21 mouse cellular contexts compared by ENCODE assay signal in genomic region chr16:5415310-5415709, GRCm38 (mm10).
DNase-seq lines count a peak whose midpoint lies in the region; ATAC-seq and TF ChIP-seq lines count a peak whose summit lies in the region.
"Had no signal": no experiment of that assay in that cellular context is flagged by ENCODE, and none has a peak within 500 bp of the region (broad histone marks: within the 10 kb centered on the region; RNA-seq: fewer than 3 reads in every experiment).

No protein-coding gene starts in this region.

- no peaks in the 10 kb centered on the region for H3K4me1 ChIP-seq in liver, adult 2 months (ENCODE audit: control insufficient read depth, insufficient read depth, low read length)
- H3K4me1 ChIP-seq in liver, embryonic 11.5 days (replicated peaks; ENCODE audit: control insufficient read depth, insufficient read depth, low read length) = no peaks in the 10 kb centered on the region
- no peaks in the 10 kb centered on the region for H3K4me1 ChIP-seq in CH12.LX (ENCODE audit: control insufficient read depth in 1 of 2, insufficient read depth in 2 of 2)
- H3K4me1 ChIP-seq: embryonic facial prominence, embryonic 10.5 days; limb, embryonic 12.5 days had no signal

- no peak overlapping the region for H3K9ac ChIP-seq in liver, adult 2 months (ENCODE audit: low read depth, low read length)
- H3K9ac ChIP-seq in liver, embryonic 11.5 days (ENCODE audit: low read depth, low read length) = no peak overlapping the region
- H3K9ac ChIP-seq in CH12.LX (ENCODE audit: insufficient read depth, low read depth) = no peak overlapping the region
- H3K9ac ChIP-seq: forebrain, embryonic 13.5 days; heart, embryonic 12.5 days; limb, embryonic 12.5 days; lung, embryonic 14.5 days; midbrain, embryonic 13.5 days; neural tube, embryonic 15.5 days had no signal

- TF ChIP-seq EP300 in CH12.LX (IDR thresholded peaks at IDR 0.05; ENCODE audit: low read length) = no peak

- dilution Hi-C loops in CH12.LX (cut with MboI; ENCODE audit: extremely low pct_ligation_motif_present, extremely low pct_unique_long_range_greater_than_20kb, low sequenced_read_pairs) = no loop called here

- TF ChIP-seq POLR2A in liver, adult 2 months (IDR thresholded peaks at IDR 0.05; ENCODE audit: extremely low read depth, insufficient read depth, low read length) = no peak
- TF ChIP-seq POLR2A in CH12.LX (IDR thresholded peaks at IDR 0.05; ENCODE audit: low read depth, low read length) = no peak

- H3K4me3 ChIP-seq in liver, adult 2 months (ENCODE audit: insufficient read depth, low read depth, low read length) = no peak overlapping the region
- no peak overlapping the region for H3K4me3 ChIP-seq in liver, embryonic 11.5 days (ENCODE audit: low read depth, low read length)
- H3K4me3 ChIP-seq in CH12.LX (replicated peaks in 1 of 3; ENCODE audit: low read depth in 2 of 3, low read length in 2 of 3, poor library complexity in 1 of 3) = no peak overlapping the region
- H3K4me3 ChIP-seq: embryonic facial prominence, embryonic 10.5 days; forebrain, embryonic 13.5 days; heart, embryonic 12.5 days; limb, embryonic 12.5 days; midbrain, embryonic 13.5 days; neural tube, embryonic 15.5 days had no signal

- no peak overlapping the region for H3K4me2 ChIP-seq in liver, embryonic 11.5 days
- H3K4me2 ChIP-seq in CH12.LX (ENCODE audit: insufficient read depth, low read depth, poor library complexity, severe bottlenecking) = no peak overlapping the region
- H3K4me2 ChIP-seq: forebrain, embryonic 13.5 days; heart, embryonic 12.5 days; limb, embryonic 12.5 days; lung, embryonic 14.5 days; midbrain, embryonic 13.5 days; neural tube, embryonic 15.5 days had no signal

- H3K27me3 ChIP-seq in liver, adult 2 months (ENCODE audit: control insufficient read depth, insufficient read depth, low read length) = no peaks in the 10 kb centered on the region
- no peaks in the 10 kb centered on the region for H3K27me3 ChIP-seq in liver, embryonic 11.5 days (replicated peaks; ENCODE audit: control insufficient read depth, insufficient read depth, low read length)
- peaks cover 69% of the 10 kb centered on the region for H3K27me3 ChIP-seq in CH12.LX (replicated peaks)
- H3K27me3 ChIP-seq: forebrain, embryonic 13.5 days; heart, embryonic 12.5 days; limb, embryonic 12.5 days; neural tube, embryonic 15.5 days had no signal

- DNase-seq in liver, adult 2 months (ENCODE audit: extremely low read depth, low read depth, low spot score) = no peak
- DNase-seq in liver, embryonic 11.5 days (ENCODE audit: low spot score) = no peak
- peak; percentile 24 for DNase-seq in CH12.LX (ENCODE audit: extremely low read depth)
- peak; percentile 20 for DNase-seq in thymus, postnatal 25 days
- DNase-seq in testis, postnatal 10 days (ENCODE audit: low spot score) = no peak
- DNase-seq: adrenal gland, postnatal 25 days; cerebellum, postnatal 14 days; gastrocnemius, postnatal 36 days; heart, postnatal 4 days; kidney, postnatal 10 days; layer of hippocampus, adult 9-11 months; lung, embryonic 14.5 days; lung, postnatal 4 days had no signal

- ATAC-seq in liver, embryonic 11.5 days (replicated peaks; ENCODE audit: low FRiP score) = no peak
- ATAC-seq in granulocyte monocyte progenitor cell, adult 5-6 weeks (replicated peaks; ENCODE audit: poor library complexity, severe bottlenecking) = peak; percentile 37; the same call in 1 of the 2 replicates
- ATAC-seq in cerebellum, adult (ENCODE audit: insufficient number of reproducible peaks, low FRiP score, low TSS enrichment) = no peak
- ATAC-seq: forebrain, embryonic 13.5 days; midbrain, embryonic 13.5 days had no signal

- no peaks in the 10 kb centered on the region for H3K9me3 ChIP-seq in liver, embryonic 11.5 days (ENCODE audit: control insufficient read depth, low read length)
- H3K9me3 ChIP-seq in CH12.LX (replicated peaks; ENCODE audit: low read length) = no peaks in the 10 kb centered on the region
- H3K9me3 ChIP-seq: embryonic facial prominence, embryonic 10.5 days; forebrain, embryonic 13.5 days; heart, embryonic 12.5 days; limb, embryonic 12.5 days; midbrain, embryonic 13.5 days; neural tube, embryonic 15.5 days had no signal

- in situ Hi-C loops in CH12.LX (cut with MboI; ENCODE audit: low pct_ligation_motif_present, low pct_unique_long_range_greater_than_20kb, low sequenced_read_pairs) = no loop called here

- TF ChIP-seq RAD21 in CH12.LX (IDR thresholded peaks at IDR 0.05; ENCODE audit: low read depth, low read length) = peak; percentile 61

- 71% methylated on average over 4 of the region's 4 CpGs for WGBS in liver, adult 2 months
- WGBS in liver, embryonic 11.5 days = 71% methylated on average over 4 of the region's 4 CpGs

- no peak overlapping the region for H3K27ac ChIP-seq in liver, adult 2 months (replicated peaks; ENCODE audit: insufficient read depth, low read depth, low read length)
- H3K27ac ChIP-seq in liver, embryonic 11.5 days (ENCODE audit: low read depth, low read length) = no peak overlapping the region
- no peak overlapping the region for H3K27ac ChIP-seq in CH12.LX (ENCODE audit: insufficient read depth, low read depth)
- H3K27ac ChIP-seq: embryonic facial prominence, embryonic 10.5 days; forebrain, embryonic 13.5 days; limb, embryonic 12.5 days; midbrain, embryonic 13.5 days; neural tube, embryonic 15.5 days had no signal

- TF ChIP-seq CTCF in liver, adult 2 months (IDR thresholded peaks at IDR 0.05; ENCODE audit: low read depth, low read length) = peak; percentile 21; the same call in 1 of the 2 replicates
- peak in 1 of 2 experiments; percentile 70; a peak in 2 of 4 replicates for TF ChIP-seq CTCF in CH12.LX (conservative IDR thresholded peaks at IDR 0.05 in 1 of 2, IDR thresholded peaks at IDR 0.05 in 1 of 2; ENCODE audit: low read depth in 2 of 2, low read length in 2 of 2)

- no peaks in the 10 kb centered on the region for H3K36me3 ChIP-seq in liver, adult 2 months (ENCODE audit: control insufficient read depth, insufficient read depth, low read length)
- no peaks in the 10 kb centered on the region for H3K36me3 ChIP-seq in liver, embryonic 11.5 days (ENCODE audit: control insufficient read depth, insufficient read depth, low read length)
- H3K36me3 ChIP-seq in CH12.LX (replicated peaks in 1 of 2; ENCODE audit: control insufficient read depth in 1 of 2, insufficient read depth in 1 of 2, low read length in 1 of 2) = no peaks in the 10 kb centered on the region
- H3K36me3 ChIP-seq: embryonic facial prominence, embryonic 10.5 days; heart, embryonic 12.5 days; limb, embryonic 12.5 days; midbrain, embryonic 13.5 days; neural tube, embryonic 15.5 days had no signal

- no peaks in the 10 kb centered on the region for H3K79me2 ChIP-seq in liver, adult 2 months (ENCODE audit: control insufficient read depth, insufficient read depth, low read length)
- H3K79me2 ChIP-seq in CH12.LX (replicated peaks; ENCODE audit: control insufficient read depth, extremely low read depth, insufficient read depth, poor library complexity, severe bottlenecking) = no peaks in the 10 kb centered on the region

TF ChIP-seq in CH12.LX, 34 proteins besides CTCF, POLR2A, EP300 and RAD21:
- TF ChIP-seq SMC3 (IDR thresholded peaks at IDR 0.05; ENCODE audit: low read depth, low read length) (peak; percentile 69), ZNF384 (IDR thresholded peaks at IDR 0.05; ENCODE audit: low read depth, low read length) (no peak)
TF ChIP-seq in CH12.LX: peak in this region for 1.

Comparison
In these comparisons a context has a peak if more than half of its experiments do, and no peak if none do; other contexts are left out.
1. DNase-seq: peak in CH12.LX (single experiment) and thymus, postnatal 25 days (single experiment); none in liver, adult 2 months (single experiment), liver, embryonic 11.5 days (single experiment) and testis, postnatal 10 days (single experiment).